Mouse (Mus musculus): ENCODE measurements around the gene Atg9a.

GRCm38 (mm10) chr1:75133421-75134207 lies 58.4 kb downstream of the Atg9a start, which contains the start of gene Slc23a3:
- TF ChIP-seq CTCF (IDR thresholded peaks at IDR 0.05; ENCODE audit: low read depth, low read length) (no peak), POLR2A (IDR thresholded peaks at IDR 0.05; ENCODE audit: insufficient read depth, low read length) (no peak)

Measured in ES-Bruce4 (cell line).